Mouse (Mus musculus) brain, embryonic 14.5 days (tissue): Measurements from ENCODE around the gene Cd160.

Source experiments
- CTCF ChIP-seq: fragments of 200-500 bp; IDR thresholded peaks from 2 replicates; pipeline ENCODE4 v1.5.1; 2012; ENCODE audit warnings: inconsistent platforms, mild to moderate bottlenecking, moderate library complexity, borderline replicate concordance; ENCODE audit not compliant: insufficient read depth, insufficient read length; ENCODE audit errors: extremely low read depth
- POLR2A ChIP-seq: fragments of 200-500 bp; IDR thresholded peaks from 2 replicates; pipeline ENCODE4 v1.6.1; 2012; ENCODE audit warnings: mild to moderate bottlenecking, inconsistent platforms, borderline replicate concordance; ENCODE audit not compliant: poor library complexity, insufficient read depth, insufficient read length, severe bottlenecking; ENCODE audit errors: extremely low read depth

- TF ChIP-seq POLR2A (no peak), CTCF (no peak)
These were observed 3.8 kb upstream of the Cd160 start for GRCm38 (mm10) chr3:96832930-96833329.
